Mouse (Mus musculus) hindbrain, embryonic 13.5 days (tissue): ENCODE measurements around the gene Gm2564. TPM values are rescaled to one million over a fixed set of nuclear protein-coding genes. Genes with fewer than 3 reads are reported as not detected.
A peak's percentile ranks its signal among the peaks of the same experiment; 100 is the strongest.
"Not testable (repeated sequence)": the region's sequence is repeated elsewhere in the genome, so short reads cannot be mapped to it uniquely, and the experiment has no call there.

Experiments
- ATAC-seq: fragments of 200-750 bp; cut with Nextera tagmentation; 2 replicates; pipeline ENCODE4 v1.8.0; 2017; ENCODE audit warnings: moderate TSS enrichment; ENCODE audit not compliant: low FRiP score
- H3K27ac ChIP-seq: fragments of 300-500 bp; sonication (generic); 2 replicates; pipeline ENCODE4 v1.5.1; 2015; ENCODE audit warnings: inconsistent platforms, mild to moderate bottlenecking, moderate library complexity
- H3K27me3 ChIP-seq: fragments of 300-500 bp; sonication (generic); 2 replicates; pipeline ENCODE4 v1.6.1; 2015; ENCODE audit warnings: mild to moderate bottlenecking, inconsistent platforms
- H3K36me3 ChIP-seq: fragments of 300-500 bp; sonication (generic); 2 replicates; pipeline ENCODE4 v1.6.1; 2015; ENCODE audit warnings: mild to moderate bottlenecking, inconsistent platforms
- H3K4me1 ChIP-seq: fragments of 300-500 bp; sonication (generic); replicated peaks from 2 replicates; pipeline ENCODE4 v1.6.1; 2015; ENCODE audit warnings: inconsistent platforms
- H3K4me2 ChIP-seq: fragments of 300-500 bp; sonication (generic); 2 replicates; pipeline ENCODE4 v1.6.1; 2015; ENCODE audit warnings: inconsistent platforms, mild to moderate bottlenecking, moderate library complexity
- H3K4me3 ChIP-seq: fragments of 300-500 bp; sonication (generic); 2 replicates; pipeline ENCODE4 v1.5.1; 2015; ENCODE audit warnings: mild to moderate bottlenecking, inconsistent platforms
- H3K9ac ChIP-seq: fragments of 300-500 bp; sonication (generic); 2 replicates; pipeline ENCODE4 v1.6.1; 2015; ENCODE audit warnings: mild to moderate bottlenecking, inconsistent platforms
- H3K9me3 ChIP-seq: fragments of 300-500 bp; sonication (generic); 2 replicates; pipeline ENCODE4 v1.6.1; 2016; ENCODE audit warnings: inconsistent platforms
- WGBS: fragments of 180-500 bp; shearing (Covaris S2); methylation state at CpG from one replicate; pipeline ENCODE4 v1.1.7; 2015; 5-methylcytosine and 5-hydroxymethylcytosine counted together
- polyA plus RNA-seq: library from polyadenylated mRNA; unstranded; fragments of >200 nt; fragmentation: Nextera tagmentation; extraction: Ambion mirVana; gene quantifications from 2 replicates; pipeline ENCODE4 v1.2.1, GENCODE M21; 2015

Gm2564 gene
- polyA plus RNA-seq: not detected in 2 replicates

DNA sequence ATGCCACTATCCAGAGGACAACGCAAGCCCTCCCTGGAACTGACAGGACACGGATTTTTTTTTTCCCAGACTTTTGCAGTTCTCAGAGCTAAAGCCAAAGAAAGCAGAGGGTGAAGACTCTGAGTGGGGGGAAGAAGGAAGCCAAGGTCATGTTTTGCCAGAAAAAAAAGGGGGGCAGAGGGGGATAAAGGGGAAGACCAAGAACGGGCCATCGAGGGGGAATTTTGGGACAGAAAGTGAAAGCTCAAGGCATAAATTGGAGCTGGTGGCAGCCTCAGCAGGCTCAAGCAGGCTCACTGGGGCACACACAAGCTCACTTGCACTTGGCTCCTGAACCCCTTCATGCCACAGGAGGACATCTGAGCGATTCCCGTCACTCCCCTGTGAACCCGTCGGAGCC lies at the start of gene Gm2564:
Gene Gm2564 (plus strand): TSS at position 301 of the 400 bp plus-strand sequence.
- not testable (repeated sequence) for ATAC-seq, H3K4me2 ChIP-seq, H3K4me3 ChIP-seq, H3K36me3 ChIP-seq, H3K9me3 ChIP-seq, H3K27ac ChIP-seq, H3K27me3 ChIP-seq, H3K4me1 ChIP-seq, H3K9ac ChIP-seq
- WGBS: no CpG with 5 or more reads among the region's 8 CpGs

DNA sequence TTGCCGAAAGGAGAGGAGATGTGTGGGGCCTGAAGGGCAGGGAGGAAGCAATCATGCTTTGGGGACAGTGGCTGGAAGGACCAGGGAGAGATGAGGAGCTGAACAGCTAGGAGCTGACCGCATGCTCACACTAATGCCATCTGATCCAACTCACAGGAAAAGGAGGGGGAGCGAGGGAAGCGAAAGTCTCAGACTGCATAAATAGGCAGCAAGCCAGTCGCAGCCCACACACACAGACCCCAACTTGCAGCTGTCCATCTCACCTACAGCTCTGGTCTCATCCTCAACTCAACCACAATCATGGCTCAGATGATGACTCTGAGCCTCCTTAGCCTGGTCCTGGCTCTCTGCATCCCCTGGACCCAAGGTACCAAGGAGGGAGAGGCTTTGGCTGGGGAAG lies 17.6 kb upstream of the Gm2564 start, which contains the start of gene Gm10591:
Gene Gm10591 (plus strand): TSS at position 301 of the 400 bp plus-strand sequence.
- H3K4me2 ChIP-seq, H3K27ac ChIP-seq, H3K4me1 ChIP-seq, ATAC-seq, H3K9ac ChIP-seq, H3K27me3 ChIP-seq, H3K9me3 ChIP-seq, H3K36me3 ChIP-seq, H3K4me3 ChIP-seq: not testable (repeated sequence)
- WGBS: no CpG with 5 or more reads among the region's 5 CpGs

DNA sequence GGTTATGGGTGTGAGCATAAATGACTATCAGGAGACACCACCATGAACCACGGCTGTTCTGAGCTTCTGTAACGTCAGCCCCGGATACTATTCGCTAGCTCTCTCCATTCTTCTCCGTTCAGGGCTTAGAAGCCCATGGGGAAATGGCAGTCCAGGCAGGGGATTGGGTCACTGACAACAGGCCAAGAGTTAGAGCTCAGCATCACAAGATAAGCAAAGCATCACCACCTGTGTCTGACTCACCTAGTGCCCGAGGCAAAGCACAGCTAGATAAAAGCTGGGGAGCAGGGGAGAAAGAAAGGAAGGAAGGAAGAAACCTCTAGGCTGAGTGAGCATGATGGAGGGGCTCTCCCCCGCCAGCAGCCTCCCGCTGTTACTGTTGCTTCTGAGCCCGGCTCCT lies 25.4 kb downstream of the Gm2564 start, which contains the start of gene Ccl27b:
Gene Ccl27b (plus strand): TSS at position 301 of the 400 bp plus-strand sequence.
- not testable (repeated sequence) for H3K36me3 ChIP-seq, H3K27ac ChIP-seq, H3K4me1 ChIP-seq, H3K9ac ChIP-seq, H3K9me3 ChIP-seq, H3K4me3 ChIP-seq, H3K4me2 ChIP-seq, H3K27me3 ChIP-seq, ATAC-seq
- no CpG with 5 or more reads among the region's 9 CpGs for WGBS

GRCm38 (mm10) chr4:42661793-42662192 lies 32.3 kb downstream of the Gm2564 start, which contains the start of gene Il11ra2:
TSS of gene Il11ra2 (minus strand) at chr4:42661893.
- not testable (repeated sequence) for H3K4me1 ChIP-seq, H3K4me3 ChIP-seq, H3K9me3 ChIP-seq, H3K4me2 ChIP-seq, H3K27me3 ChIP-seq, ATAC-seq, H3K9ac ChIP-seq, H3K36me3 ChIP-seq, H3K27ac ChIP-seq
- WGBS: no CpG with 5 or more reads among the region's 3 CpGs

GRCm38 (mm10) chr4:42675415-42675814 lies 45.9 kb downstream of the Gm2564 start:
- WGBS: no CpG with 5 or more reads among the region's 4 CpGs
- not testable (repeated sequence) for H3K36me3 ChIP-seq

GRCm38 (mm10) chr4:42679365-42679764 lies 49.8 kb downstream of the Gm2564 start:
- H3K4me2 ChIP-seq, H3K4me3 ChIP-seq, H3K27me3 ChIP-seq, ATAC-seq, H3K4me1 ChIP-seq, H3K27ac ChIP-seq, H3K9me3 ChIP-seq, H3K9ac ChIP-seq, H3K36me3 ChIP-seq: not testable (repeated sequence)
- WGBS: no CpG with 5 or more reads among the region's 7 CpGs

More at GRCm38 (mm10) chr4:42675415-42675814, 45.9 kb downstream of the Gm2564 start:
- not testable (repeated sequence) for H3K4me3 ChIP-seq, H3K4me1 ChIP-seq, H3K27me3 ChIP-seq, ATAC-seq, H3K9ac ChIP-seq, H3K4me2 ChIP-seq, H3K9me3 ChIP-seq, H3K27ac ChIP-seq

- not testable (repeated sequence) for H3K9me3 ChIP-seq, H3K27ac ChIP-seq, H3K4me1 ChIP-seq, H3K27me3 ChIP-seq, H3K36me3 ChIP-seq, H3K9ac ChIP-seq, H3K4me3 ChIP-seq, H3K4me2 ChIP-seq
- ATAC-seq: peak; percentile 63; the same call in 1 of the 2 replicates
- no CpG with 5 or more reads among the region's 32 CpGs for WGBS
Observed at GRCm38 (mm10) chr4:42680374-42681356, 51.1 kb downstream of the Gm2564 start.

Other genes with a start within 250 kb of the Gm2564 start
- gene Gm21586, start 190.3 kb upstream of the Gm2564 start, polyA plus RNA-seq: not detected in 2 replicates
- 0.08 and 0.23 TPM in 2 replicates for gene Gm2163, start 163.0 kb upstream of the Gm2564 start, polyA plus RNA-seq
- gene Fam205a2, start 101.5 kb upstream of the Gm2564 start, polyA plus RNA-seq: not detected in 2 replicates
- not detected in 2 replicates for gene Gm10591, start 17.5 kb upstream of the Gm2564 start, polyA plus RNA-seq
- gene Ccl27b, start 25.5 kb downstream of the Gm2564 start, polyA plus RNA-seq: not detected in 2 replicates
- gene Il11ra2, start 32.2 kb downstream of the Gm2564 start, polyA plus RNA-seq: not detected in 2 replicates
- 0.23 and 0.71 TPM in 2 replicates for gene 4930578G10Rik, start 105.8 kb downstream of the Gm2564 start, polyA plus RNA-seq
- 0.53 TPM in 1 of 2 replicates, not detected in the other for gene Ccl19, start 126.9 kb downstream of the Gm2564 start, polyA plus RNA-seq
- 1.3 and 1.4 TPM in 2 replicates for gene Ccl21a, start 144.3 kb downstream of the Gm2564 start, polyA plus RNA-seq
- gene Fam205a1, start 224.2 kb downstream of the Gm2564 start, polyA plus RNA-seq: 0.05 TPM in 1 of 2 replicates, not detected in the other
- 0.36 and 0.69 TPM in 2 replicates for gene Gm12394, start 227.1 kb downstream of the Gm2564 start, polyA plus RNA-seq
- 1.7 and 2.3 TPM in 2 replicates for gene Fam205c, start 244.5 kb downstream of the Gm2564 start, polyA plus RNA-seq